Mouse (Mus musculus) megakaryocyte progenitor cell, adult 5-6 weeks (primary cell): ENCODE results near the gene Lypd3. TPM values are rescaled to one million over a fixed set of nuclear protein-coding genes. Genes with fewer than 3 reads are reported as not detected.
A peak's percentile ranks its signal among the peaks of the same experiment; 100 is the strongest.
"Not testable (repeated sequence)": the region's sequence is repeated elsewhere in the genome, so short reads cannot be mapped to it uniquely, and the experiment has no call there.

Experiments used
- ATAC-seq: replicated peaks from 2 replicates; pipeline ENCODE4 v1.8.0; 2016; ENCODE audit warnings: mild to moderate bottlenecking, moderate TSS enrichment, inconsistent platforms; ENCODE audit not compliant: poor library complexity
- total RNA-seq, 2 experiments: library from RNA; stranded (forward) in 1 of 2; stranded (reverse) in 1 of 2; fragments of 157-497, 149-512 nt in 1 of 2; fragments of 200-1000 nt in 1 of 2; gene quantifications; 2 replicates each; pipeline versions ENCODE4 v1.2.3 to v1.2.4; 2015 to 2017

Lypd3 gene
- total RNA-seq, 2 experiments from 2014 or later, result not detected

GRCm38 (mm10) chr7:24611709-24612108 is 24.6 kb upstream of the Lypd3 start:
- ATAC-seq, result no peak

- ATAC-seq, result no peak
Observed at GRCm38 (mm10) chr7:24612308-24612910, 23.9 kb upstream of the Lypd3 start.

- ATAC-seq, result no peak
Observed at GRCm38 (mm10) chr7:24614816-24615215, 21.5 kb upstream of the Lypd3 start.

GRCm38 (mm10) chr7:24617763-24618162 is 18.6 kb upstream of the Lypd3 start:
- peak; percentile 86 for ATAC-seq

GRCm38 (mm10) chr7:24618374-24618773 is 18.0 kb upstream of the Lypd3 start:
- ATAC-seq, result not testable (repeated sequence)

GRCm38 (mm10) chr7:24619671-24620397 is 16.5 kb upstream of the Lypd3 start:
- no peak for ATAC-seq

GRCm38 (mm10) chr7:24621193-24621592 is 15.2 kb upstream of the Lypd3 start:
- 0 out of 2 replicates have a peak, but pooled peaks have one; percentile 38 for ATAC-seq

- no peak for ATAC-seq
Observed at GRCm38 (mm10) chr7:24622967-24623366, 13.4 kb upstream of the Lypd3 start.

- ATAC-seq, result peak; percentile 96
Observed at GRCm38 (mm10) chr7:24628685-24629610, 7.4 kb upstream of the Lypd3 start.

GRCm38 (mm10) chr7:24629672-24630071 is 6.7 kb upstream of the Lypd3 start:
- ATAC-seq, result no peak

GRCm38 (mm10) chr7:24630116-24630880 is 6.1 kb upstream of the Lypd3 start:
- ATAC-seq, result no peak

GRCm38 (mm10) chr7:24637046-24637445 is 696 bp downstream of the Lypd3 start:
- ATAC-seq, result peak; percentile 15; the same call in 1 of the 2 replicates

- peak; percentile 45 for ATAC-seq
Observed at GRCm38 (mm10) chr7:24638026-24638856, 1.9 kb downstream of the Lypd3 start.

- no peak for ATAC-seq
Observed at GRCm38 (mm10) chr7:24640450-24640849, 4.1 kb downstream of the Lypd3 start.

- peak; percentile 80 for ATAC-seq
Observed at GRCm38 (mm10) chr7:24642491-24642890, 6.1 kb downstream of the Lypd3 start.

GRCm38 (mm10) chr7:24644492-24644891 is 8.1 kb downstream of the Lypd3 start:
- no peak for ATAC-seq

GRCm38 (mm10) chr7:24644996-24645395 is 8.6 kb downstream of the Lypd3 start:
- ATAC-seq, result peak; percentile 34; the same call in 1 of the 2 replicates

- no peak for ATAC-seq
Observed at GRCm38 (mm10) chr7:24646486-24646885, 10.1 kb downstream of the Lypd3 start.

GRCm38 (mm10) chr7:24653681-24654080 is 17.3 kb downstream of the Lypd3 start:
- ATAC-seq, result peak; percentile 93
